Mouse (Mus musculus) testis, adult 2 months (tissue): ENCODE measurements around the gene Lrrc10b.

Experiments
- CTCF ChIP-seq: fragments of 200-500 bp; IDR thresholded peaks from 2 replicates; pipeline ENCODE4 v1.5.1; 2012; ENCODE audit warnings: low read depth, mild to moderate bottlenecking, inconsistent platforms, low read length, moderate library complexity; ENCODE audit not compliant: control insufficient read depth, insufficient read depth, insufficient replicate concordance
- POLR2A ChIP-seq: fragments of 200-500 bp; IDR thresholded peaks from 2 replicates; pipeline ENCODE4 v1.6.1; 2012; ENCODE audit warnings: low read depth, mild to moderate bottlenecking, inconsistent platforms, low read length, moderate library complexity; ENCODE audit not compliant: control insufficient read depth

DNA sequence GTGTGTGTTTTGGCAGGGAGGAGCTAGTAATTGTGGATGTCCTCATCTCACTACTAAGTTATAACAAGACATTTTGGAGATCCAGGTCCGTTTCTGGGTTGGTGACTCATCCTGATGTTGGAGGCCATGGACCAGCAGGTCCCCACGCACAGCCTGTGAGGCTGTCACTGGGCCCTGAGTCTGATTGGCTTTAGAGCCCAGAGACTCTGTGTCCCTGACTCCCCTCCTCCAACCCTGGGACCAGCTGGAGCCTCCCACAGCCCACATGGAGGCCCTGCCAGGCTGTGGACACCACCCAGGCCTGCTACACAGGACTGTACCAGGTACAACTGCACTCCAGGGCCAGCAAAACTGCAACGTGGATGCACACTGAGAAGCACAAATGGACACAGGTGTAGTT, 15.7 kb upstream of the Lrrc10b start:
- no peak for TF ChIP-seq POLR2A
- no peak for TF ChIP-seq CTCF
